Mouse (Mus musculus): ENCODE measurements around the gene Med13l. TPM values are rescaled to one million over a fixed set of nuclear protein-coding genes. Genes with fewer than 3 reads are reported as not detected.

Med13l gene
- polyA plus RNA-seq, 1 experiment from 2014 or later: 17.1 TPM

- H3K27ac ChIP-seq: no peak overlapping the region
- ATAC-seq (ENCODE audit: insufficient number of reproducible peaks, insufficient read depth, low FRiP score, low TSS enrichment, low read depth): peak; percentile 63; the same call in 1 of the 2 replicates
- H3K4me3 ChIP-seq (replicated peaks): no peak overlapping the region
- H3K36me3 ChIP-seq: no peaks in the 10 kb centered on the region
- H3K9ac ChIP-seq (replicated peaks): no peak overlapping the region; the same call in 1 of the 2 replicates
- 8% methylated on average over 3 of the region's 3 CpGs for WGBS
- peak overlapping the region; percentile 17; the same call in 1 of the 2 replicates for H3K4me2 ChIP-seq
- H3K4me1 ChIP-seq (replicated peaks): peaks cover 65% of the 10 kb centered on the region
- no peaks in the 10 kb centered on the region for H3K9me3 ChIP-seq
- no peaks in the 10 kb centered on the region for H3K27me3 ChIP-seq
These were observed 13.8 kb downstream of the Med13l start for GRCm38 (mm10) chr5:118574236-118574635.

- no peak overlapping the region for H3K4me3 ChIP-seq (replicated peaks)
- H3K4me1 ChIP-seq (replicated peaks): peaks cover 59% of the 10 kb centered on the region
- WGBS: 68% methylated on average over 7 of the region's 7 CpGs
- H3K4me2 ChIP-seq: no peak overlapping the region
- no peaks in the 10 kb centered on the region for H3K9me3 ChIP-seq
- no peaks in the 10 kb centered on the region for H3K36me3 ChIP-seq
- no peak overlapping the region for H3K27ac ChIP-seq
- no peak for ATAC-seq (ENCODE audit: insufficient number of reproducible peaks, insufficient read depth, low FRiP score, low TSS enrichment, low read depth)
- no peak overlapping the region; the same call in 1 of the 2 replicates for H3K9ac ChIP-seq (replicated peaks)
- no peaks in the 10 kb centered on the region for H3K27me3 ChIP-seq
These were observed 14.5 kb downstream of the Med13l start for GRCm38 (mm10) chr5:118574997-118575396.

- no peaks in the 10 kb centered on the region for H3K36me3 ChIP-seq
- H3K9ac ChIP-seq (replicated peaks): no peak overlapping the region
- H3K4me2 ChIP-seq: no peak overlapping the region
- H3K27me3 ChIP-seq: no peaks in the 10 kb centered on the region
- 69% methylated on average over 6 of the region's 6 CpGs for WGBS
- no peaks in the 10 kb centered on the region for H3K9me3 ChIP-seq
- H3K27ac ChIP-seq: no peak overlapping the region
- no peak for ATAC-seq (ENCODE audit: insufficient number of reproducible peaks, insufficient read depth, low FRiP score, low TSS enrichment, low read depth)
- peaks cover 52% of the 10 kb centered on the region for H3K4me1 ChIP-seq (replicated peaks)
- no peak overlapping the region for H3K4me3 ChIP-seq (replicated peaks)
These were observed 15.4 kb downstream of the Med13l start for GRCm38 (mm10) chr5:118575909-118576308.

- H3K9me3 ChIP-seq: no peaks in the 10 kb centered on the region
- no peak overlapping the region for H3K4me2 ChIP-seq
- H3K36me3 ChIP-seq: no peaks in the 10 kb centered on the region
- 75% methylated on average over 3 of the region's 3 CpGs for WGBS
- ATAC-seq (ENCODE audit: insufficient number of reproducible peaks, insufficient read depth, low FRiP score, low TSS enrichment, low read depth): no peak
- H3K27ac ChIP-seq: 0 out of 2 replicates have a peak overlapping the region, but pooled peaks have one; percentile 50
- H3K4me3 ChIP-seq (replicated peaks): no peak overlapping the region
- no peak overlapping the region for H3K9ac ChIP-seq (replicated peaks)
- H3K27me3 ChIP-seq: no peaks in the 10 kb centered on the region
- peaks cover 46% of the 10 kb centered on the region for H3K4me1 ChIP-seq (replicated peaks)
These were observed 16.3 kb downstream of the Med13l start for GRCm38 (mm10) chr5:118576731-118577130.

GRCm38 (mm10) chr5:118585355-118585754 lies 24.9 kb downstream of the Med13l start:
- no peak overlapping the region for H3K9ac ChIP-seq (replicated peaks)
- H3K27me3 ChIP-seq: no peaks in the 10 kb centered on the region
- WGBS: 61% methylated on average over 4 of the region's 4 CpGs
- no peak overlapping the region for H3K4me2 ChIP-seq
- no peak for ATAC-seq (ENCODE audit: insufficient number of reproducible peaks, insufficient read depth, low FRiP score, low TSS enrichment, low read depth)
- no peaks in the 10 kb centered on the region for H3K9me3 ChIP-seq
- no peaks in the 10 kb centered on the region for H3K36me3 ChIP-seq
- H3K27ac ChIP-seq: no peak overlapping the region
- no peak overlapping the region for H3K4me3 ChIP-seq (replicated peaks)
- peaks cover 61% of the 10 kb centered on the region for H3K4me1 ChIP-seq (replicated peaks)

- Histone ChIP-seq H3K4me1 (replicated peaks) (peaks cover 73% of the 10 kb centered on the region), H3K9me3 (no peaks in the 10 kb centered on the region), H3K36me3 (no peaks in the 10 kb centered on the region), H3K4me3 (replicated peaks) (no peak overlapping the region), H3K4me2 (no peak overlapping the region), H3K27ac (no peak overlapping the region), H3K9ac (replicated peaks) (no peak overlapping the region), H3K27me3 (no peaks in the 10 kb centered on the region)
- WGBS: 41% methylated on average over 6 of the region's 6 CpGs
- no peak for ATAC-seq (ENCODE audit: insufficient number of reproducible peaks, insufficient read depth, low FRiP score, low TSS enrichment, low read depth)
These were observed 26.1 kb downstream of the Med13l start for GRCm38 (mm10) chr5:118586560-118586959.

GRCm38 (mm10) chr5:118588381-118588925 lies 28.0 kb downstream of the Med13l start:
- peaks cover 72% of the 10 kb centered on the region for H3K4me1 ChIP-seq (replicated peaks)
- WGBS: 62% methylated on average over 6 of the region's 6 CpGs
- no peak overlapping the region for H3K27ac ChIP-seq
- H3K9ac ChIP-seq (replicated peaks): no peak overlapping the region
- no peak overlapping the region for H3K4me3 ChIP-seq (replicated peaks)
- ATAC-seq (ENCODE audit: insufficient number of reproducible peaks, insufficient read depth, low FRiP score, low TSS enrichment, low read depth): no peak
- H3K4me2 ChIP-seq: no peak overlapping the region
- H3K27me3 ChIP-seq: no peaks in the 10 kb centered on the region
- H3K9me3 ChIP-seq: no peaks in the 10 kb centered on the region
- no peaks in the 10 kb centered on the region for H3K36me3 ChIP-seq

GRCm38 (mm10) chr5:118589186-118589892 lies 28.9 kb downstream of the Med13l start:
- Histone ChIP-seq H3K27me3 (no peaks in the 10 kb centered on the region), H3K36me3 (no peaks in the 10 kb centered on the region), H3K27ac (no peak overlapping the region), H3K4me2 (no peak overlapping the region), H3K9ac (replicated peaks) (no peak overlapping the region), H3K4me3 (replicated peaks) (no peak overlapping the region), H3K9me3 (no peaks in the 10 kb centered on the region), H3K4me1 (replicated peaks) (peaks cover 66% of the 10 kb centered on the region)
- no peak for ATAC-seq (ENCODE audit: insufficient number of reproducible peaks, insufficient read depth, low FRiP score, low TSS enrichment, low read depth)
- WGBS: 70% methylated on average over 11 of the region's 11 CpGs

GRCm38 (mm10) chr5:118590868-118591267 lies 30.4 kb downstream of the Med13l start:
- 43% methylated on average over 6 of the region's 6 CpGs for WGBS

GRCm38 (mm10) chr5:118591826-118592499 lies 31.5 kb downstream of the Med13l start:
- peak overlapping the region; percentile 67 for H3K27ac ChIP-seq
- no peak for ATAC-seq (ENCODE audit: insufficient number of reproducible peaks, insufficient read depth, low FRiP score, low TSS enrichment, low read depth)
- 0 out of 2 replicates have a peak overlapping the region, but pooled peaks have one; percentile 40 for H3K9ac ChIP-seq (replicated peaks)
- no peaks in the 10 kb centered on the region for H3K9me3 ChIP-seq
- WGBS: 28% methylated on average over 11 of the region's 11 CpGs
- peak overlapping the region; percentile 31 for H3K4me2 ChIP-seq
- no peaks in the 10 kb centered on the region for H3K27me3 ChIP-seq
- no peak overlapping the region for H3K4me3 ChIP-seq (replicated peaks)
- H3K4me1 ChIP-seq (replicated peaks): peaks cover 65% of the 10 kb centered on the region
- 0 out of 2 replicates have a peak, but pooled peaks cover 7% of the 10 kb centered on the region for H3K36me3 ChIP-seq

More at GRCm38 (mm10) chr5:118590868-118591267, 30.4 kb downstream of the Med13l start:
- Histone ChIP-seq H3K4me3 (replicated peaks) (no peak overlapping the region), H3K9ac (replicated peaks) (no peak overlapping the region), H3K9me3 (no peaks in the 10 kb centered on the region), H3K4me2 (no peak overlapping the region), H3K36me3 (0 out of 2 replicates have a peak, but pooled peaks cover 3% of the 10 kb centered on the region), H3K4me1 (replicated peaks) (peaks cover 64% of the 10 kb centered on the region), H3K27ac (no peak overlapping the region), H3K27me3 (no peaks in the 10 kb centered on the region)
- ATAC-seq (ENCODE audit: insufficient number of reproducible peaks, insufficient read depth, low FRiP score, low TSS enrichment, low read depth): no peak

GRCm38 (mm10) chr5:118594470-118595236 lies 34.2 kb downstream of the Med13l start:
- 62% methylated on average over 14 of the region's 14 CpGs for WGBS
- Histone ChIP-seq H3K9ac (replicated peaks) (no peak overlapping the region), H3K4me1 (replicated peaks) (peaks cover 50% of the 10 kb centered on the region), H3K4me2 (no peak overlapping the region), H3K27ac (no peak overlapping the region), H3K27me3 (no peaks in the 10 kb centered on the region), H3K4me3 (replicated peaks) (no peak overlapping the region), H3K36me3 (0 out of 2 replicates have a peak, but pooled peaks cover 12% of the 10 kb centered on the region), H3K9me3 (no peaks in the 10 kb centered on the region)
- no peak for ATAC-seq (ENCODE audit: insufficient number of reproducible peaks, insufficient read depth, low FRiP score, low TSS enrichment, low read depth)

Data from limb, embryonic 12.5 days (tissue).